Mouse (Mus musculus): ENCODE measurements at regions not wholly inside any gene's neighbourhood (a gene's known extent, or its start where the extent isn't known, plus 50 kb on each side); places are given as distances from the start of the nearest gene placed in this dataset.
"Not testable (repeated sequence)": the region's sequence is repeated elsewhere in the genome, so short reads cannot be mapped to it uniquely, and the experiment has no call there.

DNA sequence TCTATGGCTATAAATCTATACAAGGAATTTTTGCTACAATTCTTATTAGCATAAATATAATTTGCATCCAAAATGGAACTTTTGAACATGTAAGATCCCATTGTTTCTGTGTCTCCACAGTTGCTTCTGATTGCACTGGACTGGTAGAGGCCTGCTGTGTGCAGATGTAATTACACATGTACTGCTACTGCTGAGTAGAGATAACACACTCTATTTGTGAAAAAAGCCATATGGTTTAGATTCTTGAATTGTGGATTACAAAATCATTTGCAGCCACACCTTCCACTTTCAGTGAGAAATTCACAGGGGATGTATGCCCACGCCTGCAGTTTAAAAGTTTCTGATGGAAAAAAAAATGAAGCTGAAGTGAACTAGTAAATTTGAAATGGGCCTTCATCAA lies 288.2 kb upstream of the Adamts5 start:
- no peak for DNase-seq (ENCODE audit: low spot score in 2 of 2)

- no peak for DNase-seq (ENCODE audit: low spot score in 2 of 2)
Observed at GRCm38 (mm10) chr16:86188966-86189365, 287.3 kb upstream of the Adamts5 start.

DNA sequence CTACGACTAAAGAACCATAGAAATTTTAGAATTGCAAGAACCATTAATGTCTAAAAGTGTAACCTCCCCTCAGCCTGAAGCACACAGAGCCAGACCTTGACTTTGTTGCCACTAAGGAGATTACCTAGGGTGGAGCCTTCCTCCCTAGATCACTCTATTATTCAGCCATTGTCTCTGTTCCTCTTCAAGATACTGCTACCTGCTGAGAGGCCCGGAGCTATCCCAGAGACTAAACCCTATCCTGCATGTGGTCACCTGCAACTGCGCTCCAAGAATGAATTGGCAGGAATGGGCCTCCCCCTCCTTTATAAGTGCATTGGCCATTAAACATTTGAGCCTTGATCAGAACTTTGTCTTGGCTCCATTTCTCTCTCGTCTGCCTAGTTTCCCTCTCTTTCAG lies 286.0 kb upstream of the Adamts5 start:
- DNase-seq (ENCODE audit: low spot score in 2 of 2): not testable (repeated sequence)

DNA sequence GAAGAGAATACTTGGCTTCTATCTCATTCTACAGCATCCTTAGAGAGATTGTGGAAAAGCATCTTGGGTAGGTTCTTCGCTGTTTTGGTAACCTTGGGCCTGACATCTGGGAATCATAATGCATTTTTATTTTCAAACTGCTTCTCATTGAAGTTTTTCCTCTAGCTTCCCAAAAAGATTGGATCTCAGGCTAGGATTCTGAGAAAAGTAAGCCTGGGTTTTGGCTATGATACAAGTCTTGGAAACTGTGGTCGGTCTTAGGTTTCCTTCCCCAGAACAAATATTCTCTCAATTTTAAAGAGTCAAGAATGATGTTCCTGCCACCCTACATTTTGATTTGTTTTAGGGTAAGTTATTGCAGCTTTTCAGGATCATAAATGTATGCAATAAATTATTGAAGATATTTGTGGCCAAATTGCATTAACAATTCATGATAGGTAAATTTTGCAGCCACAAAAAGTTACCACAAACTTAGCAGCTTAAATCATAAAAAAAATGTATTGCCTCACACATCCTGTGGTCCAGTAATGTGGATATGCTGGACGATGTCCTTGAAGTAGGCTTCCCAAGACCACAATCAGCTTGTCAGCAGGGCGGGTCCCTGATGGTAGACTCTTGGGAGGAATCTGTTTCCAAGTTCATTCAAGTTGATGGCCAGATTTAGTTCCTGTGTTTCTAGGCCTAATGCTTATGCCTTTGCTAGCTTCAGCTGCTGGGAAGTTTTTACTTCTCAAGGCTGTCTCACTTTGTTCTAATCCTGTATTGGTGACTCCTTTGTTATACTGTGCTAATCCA lies 257.6 kb upstream of the Adamts5 start:
- DNase-seq (ENCODE audit: low spot score in 2 of 2): peak; percentile 61 to 76

GRCm38 (mm10) chr16:86138171-86138570 lies 236.5 kb upstream of the Adamts5 start:
- peak; percentile 20 to 35 for DNase-seq (ENCODE audit: low spot score in 2 of 2)

- DNase-seq (ENCODE audit: low spot score in 2 of 2): no peak
Observed at GRCm38 (mm10) chr16:86136169-86136568, 234.5 kb upstream of the Adamts5 start.

DNA sequence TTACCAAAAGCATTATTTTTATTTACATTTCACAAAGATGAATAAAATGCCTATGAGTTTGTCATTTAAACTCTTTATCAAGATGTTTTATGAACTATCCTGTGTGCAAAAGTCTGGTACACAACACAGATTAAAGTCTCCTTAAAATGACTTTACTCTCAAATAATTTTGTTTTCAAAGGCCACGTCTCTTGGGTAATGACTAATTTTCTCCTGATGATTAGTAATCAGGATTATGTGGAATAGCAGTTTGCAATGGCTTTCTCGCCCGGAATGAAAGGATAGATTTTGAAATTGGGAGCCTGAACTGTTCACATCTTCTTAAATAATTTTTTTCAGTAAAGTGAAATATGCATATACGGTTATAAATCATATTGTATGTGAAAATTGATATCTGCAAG lies 225.8 kb upstream of the Adamts5 start:
- DNase-seq (ENCODE audit: low spot score in 2 of 2): peak; percentile 39 to 48

DNA sequence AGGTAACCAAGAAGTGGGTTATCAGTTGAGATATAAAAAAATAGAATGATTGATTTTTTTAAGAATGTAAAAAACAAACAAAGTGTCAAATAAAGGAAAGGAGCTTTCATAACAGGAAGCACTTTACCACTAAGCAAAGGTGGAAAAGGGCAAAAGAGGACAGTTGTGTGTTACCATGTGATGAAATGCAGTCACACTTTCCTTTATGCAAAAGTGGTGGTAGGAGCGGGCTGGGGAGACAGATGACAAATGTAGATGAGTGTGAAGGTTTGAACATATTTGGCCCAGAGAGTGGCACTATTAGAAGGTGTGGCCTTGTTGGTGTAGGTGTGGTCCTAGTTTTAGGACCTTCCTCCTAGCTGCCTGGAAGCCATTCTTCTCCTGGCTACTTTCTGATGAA lies 222.6 kb upstream of the Adamts5 start:
- no peak for DNase-seq (ENCODE audit: low spot score in 2 of 2)

- no peak for DNase-seq (ENCODE audit: low spot score in 2 of 2)
Observed at GRCm38 (mm10) chr16:86122936-86123335, 221.3 kb upstream of the Adamts5 start.

DNA sequence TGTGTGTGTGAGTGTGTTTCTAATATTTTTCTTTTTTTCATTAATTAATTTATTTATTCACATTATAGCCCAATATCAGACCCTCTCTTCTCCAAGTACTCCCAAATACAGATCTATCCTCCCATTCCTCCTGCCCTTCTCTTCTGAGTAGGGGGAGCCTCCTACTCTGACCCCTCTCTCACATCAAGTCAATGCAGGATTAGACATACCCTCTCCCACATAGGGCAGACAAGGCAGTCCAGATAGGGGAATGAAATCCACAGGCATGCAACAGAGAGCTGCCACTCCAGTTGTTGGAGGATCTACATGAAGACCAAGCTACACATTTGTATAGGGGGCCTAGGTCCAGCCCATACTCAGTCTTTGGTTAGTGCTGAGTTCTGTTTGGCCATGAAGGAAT lies 216.3 kb upstream of the Adamts5 start:
- no peak for DNase-seq (ENCODE audit: low spot score in 2 of 2)

DNA sequence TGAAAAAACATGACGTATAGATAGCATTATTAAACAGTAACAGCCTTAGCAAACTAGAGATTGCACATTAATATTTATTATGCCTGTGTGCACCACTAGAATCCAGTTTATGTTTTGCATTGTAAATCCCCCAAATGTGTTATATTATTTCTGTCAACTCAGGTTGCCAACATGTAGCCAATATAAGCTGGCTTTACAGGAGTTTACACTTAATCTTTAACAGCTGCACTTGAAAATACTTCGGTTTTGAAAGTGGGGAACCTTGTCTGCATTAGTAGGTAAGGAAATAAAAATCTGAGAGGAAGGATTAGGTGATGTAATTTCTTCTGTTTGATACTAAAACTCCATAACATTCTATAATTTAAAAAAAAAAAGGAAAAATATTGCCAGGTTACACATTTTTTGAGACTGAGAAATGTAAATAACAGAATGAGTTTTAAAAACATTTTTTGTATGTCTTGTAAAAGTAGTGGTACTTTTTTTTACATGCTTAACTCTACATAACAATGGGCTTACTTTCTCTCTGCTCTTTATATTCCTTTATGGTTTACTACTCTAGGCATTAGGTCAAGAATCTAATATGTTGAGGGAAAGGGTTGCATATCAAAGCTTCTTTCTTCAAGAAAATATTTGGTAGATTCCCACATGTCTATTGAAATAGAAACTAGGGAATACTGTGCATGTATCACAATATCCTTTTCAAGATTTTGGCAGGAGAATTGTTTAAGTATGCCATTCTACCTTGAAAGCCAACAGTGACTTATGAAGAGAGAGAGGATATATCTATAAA lies 214.2 kb upstream of the Adamts5 start:
- no peak for DNase-seq (ENCODE audit: low spot score in 2 of 2)

- no peak for DNase-seq (ENCODE audit: low spot score in 2 of 2)
Observed at GRCm38 (mm10) chr16:86094461-86094860, 192.8 kb upstream of the Adamts5 start.

DNA sequence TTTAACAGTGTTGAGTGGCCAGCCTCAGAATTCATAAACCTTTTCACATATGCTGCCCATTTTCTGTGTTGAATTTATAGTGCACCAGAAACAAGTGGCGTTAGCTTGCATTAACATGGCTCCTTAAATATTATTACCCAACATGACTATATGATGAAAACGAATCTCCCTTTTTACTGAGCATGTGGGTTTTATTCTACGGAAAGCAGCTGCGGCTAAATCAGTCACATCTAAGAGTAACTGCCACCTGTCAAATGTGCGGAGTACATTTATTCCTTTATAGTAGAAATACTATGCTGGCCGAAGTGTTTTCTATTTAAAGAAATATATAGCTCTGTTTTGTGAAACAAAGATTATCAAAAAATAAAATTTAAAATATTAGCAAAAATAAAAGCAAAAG lies 188.5 kb upstream of the Adamts5 start:
- DNase-seq (ENCODE audit: low spot score in 2 of 2): no peak

DNA sequence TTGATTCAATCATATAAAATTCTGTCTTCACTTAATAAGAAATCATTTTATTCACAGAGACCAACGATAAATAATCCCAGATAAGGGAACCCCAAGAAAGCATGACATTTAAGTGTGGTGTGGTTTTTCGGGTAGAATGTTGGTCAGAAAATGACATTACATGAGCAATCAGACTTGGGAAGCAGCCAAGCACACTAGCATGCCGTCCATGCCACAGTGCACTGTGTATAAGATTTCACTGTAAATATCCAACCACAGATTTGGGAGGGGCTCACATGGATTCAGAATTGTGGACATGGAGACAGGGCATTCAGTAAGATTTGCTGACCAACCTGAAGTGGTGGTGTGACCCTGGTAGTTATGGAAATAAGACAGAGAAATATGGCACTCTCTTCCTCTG lies 185.8 kb upstream of the Adamts5 start:
- no peak for DNase-seq (ENCODE audit: low spot score in 2 of 2)

DNA sequence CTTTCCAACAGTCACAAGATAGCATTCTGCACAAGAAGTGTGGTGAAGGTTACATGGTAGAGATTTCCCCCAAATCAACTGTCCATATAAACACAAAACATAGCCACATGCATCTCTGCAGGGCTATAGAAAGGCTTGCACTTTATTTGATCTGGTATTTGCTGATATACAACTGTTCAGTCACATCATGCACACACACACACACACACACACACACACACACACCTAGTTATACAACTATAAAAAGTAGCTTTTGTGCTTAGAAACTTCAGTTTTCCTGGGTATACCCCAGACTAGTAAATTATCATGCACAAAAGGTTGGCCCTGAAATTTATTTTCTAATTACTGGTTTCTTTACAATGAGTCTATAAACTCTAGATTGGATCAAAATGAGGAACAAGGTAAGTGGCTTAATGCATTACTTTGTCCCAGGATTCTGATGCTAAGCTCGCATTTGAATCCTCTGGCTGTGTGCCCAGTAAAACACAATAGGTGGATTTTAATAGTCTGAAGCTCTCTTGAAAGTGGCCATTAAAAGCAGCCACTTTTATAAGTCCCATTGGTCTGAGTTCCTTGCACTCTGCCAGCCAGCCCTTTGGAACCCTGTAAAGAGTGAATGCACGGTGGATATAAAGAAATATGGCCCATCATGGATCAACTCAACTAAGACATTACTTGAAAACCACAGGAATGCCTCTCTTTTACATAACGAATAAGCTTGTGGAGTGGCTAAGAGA lies 166.2 kb upstream of the Adamts5 start:
- no peak for DNase-seq (ENCODE audit: low spot score in 2 of 2)

- DNase-seq (ENCODE audit: low spot score in 2 of 2): no peak
Observed at GRCm38 (mm10) chr16:86060087-86060486, 158.5 kb upstream of the Adamts5 start.

DNA sequence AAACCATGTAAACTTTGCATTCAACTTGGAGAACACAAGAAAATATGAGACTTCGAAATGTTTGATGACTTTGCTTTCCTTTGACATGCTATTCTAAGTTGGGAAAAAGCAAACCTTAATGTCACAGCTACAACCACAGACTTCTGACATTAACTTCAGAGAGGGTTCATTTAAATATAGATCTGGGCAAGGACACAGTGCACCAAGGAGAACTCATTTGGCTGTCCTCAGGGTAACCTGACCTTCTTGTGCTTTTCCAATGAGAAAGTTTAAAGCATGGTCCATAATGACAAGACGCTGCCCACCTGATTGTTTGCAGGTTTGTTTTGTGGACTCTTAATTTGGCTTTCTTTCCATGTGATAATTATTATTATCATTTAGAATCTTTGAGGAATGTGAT lies 143.1 kb upstream of the Adamts5 start:
- no peak for DNase-seq (ENCODE audit: low spot score in 2 of 2)

DNA sequence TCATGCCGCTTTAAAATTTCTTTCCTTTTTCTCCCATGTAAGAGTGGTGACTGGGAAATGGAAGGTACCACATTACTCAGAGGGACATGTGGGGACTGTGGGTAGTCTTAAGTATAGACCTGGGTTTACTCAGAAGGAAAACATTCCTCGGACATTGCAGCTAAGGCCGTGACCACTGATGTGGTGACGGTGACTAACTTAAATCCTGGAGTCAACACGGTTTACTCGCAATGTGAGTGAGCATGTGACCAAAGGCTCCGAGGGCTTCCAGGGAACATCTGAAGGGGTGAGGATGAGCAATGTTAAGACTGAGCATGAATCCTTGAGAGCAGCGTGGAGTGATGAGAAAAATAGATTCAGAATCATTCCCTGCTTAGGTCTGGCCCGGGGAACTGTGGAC lies 133.1 kb upstream of the Adamts5 start:
- no peak for DNase-seq (ENCODE audit: low spot score in 2 of 2)

- DNase-seq (ENCODE audit: low spot score in 2 of 2): no peak
Observed at GRCm38 (mm10) chr16:86027700-86028099, 126.1 kb upstream of the Adamts5 start.

DNA sequence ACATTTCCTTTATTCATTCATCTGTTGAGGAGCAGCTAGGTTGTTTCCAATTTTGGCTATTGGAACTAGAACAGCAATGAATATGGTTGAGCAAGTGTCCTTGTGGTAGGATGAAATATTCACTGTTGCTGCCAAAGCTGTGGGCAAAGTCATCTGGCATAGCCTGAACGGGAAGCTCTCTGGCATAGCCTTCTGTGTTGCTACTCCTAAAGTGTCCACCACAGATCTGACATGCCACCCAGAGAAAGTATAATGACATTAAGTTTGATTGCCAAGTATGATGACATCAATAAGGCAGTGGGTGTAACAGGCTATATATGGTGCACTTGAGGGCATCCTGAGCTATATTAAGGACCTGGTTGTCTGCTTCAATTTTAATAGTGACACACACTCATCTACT lies 113.7 kb upstream of the Adamts5 start:
- DNase-seq (ENCODE audit: low spot score in 2 of 2): peak; percentile 13 to 14

- DNase-seq (ENCODE audit: low spot score in 2 of 2): no peak
Observed at GRCm38 (mm10) chr16:86011051-86011450, 109.4 kb upstream of the Adamts5 start.

DNA sequence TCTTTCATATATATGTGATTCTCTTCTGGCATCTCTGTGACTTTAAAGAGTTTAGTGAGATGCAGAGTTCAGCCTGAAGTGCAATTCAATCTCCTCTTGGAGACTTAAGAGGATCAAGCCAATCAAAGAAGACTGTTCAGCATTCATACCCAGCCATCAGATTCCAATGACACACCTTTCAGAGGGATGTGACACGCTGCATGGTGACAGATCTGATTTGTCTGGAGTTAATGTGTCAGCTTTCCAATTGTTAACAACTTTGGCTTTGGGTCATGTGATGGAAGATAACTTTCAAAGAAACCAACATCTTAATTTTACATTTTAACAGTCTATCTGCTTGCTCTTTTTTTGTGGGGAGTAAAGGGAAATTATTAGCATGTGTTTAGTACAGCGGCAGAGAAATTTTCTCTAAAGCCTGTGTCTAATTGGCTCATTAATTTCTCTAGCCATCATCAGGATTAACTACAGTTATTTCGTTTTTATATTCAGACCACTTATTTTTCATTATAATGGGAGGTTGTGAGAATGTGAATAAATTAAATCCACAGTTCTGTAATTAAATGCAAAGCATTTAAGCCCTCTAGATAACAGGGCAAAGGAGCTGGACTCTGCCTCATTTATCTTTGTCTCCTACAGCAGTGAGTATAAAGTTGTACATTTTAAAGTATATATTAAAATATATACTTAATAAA lies 108.2 kb upstream of the Adamts5 start:
- DNase-seq (ENCODE audit: low spot score in 2 of 2): no peak
